8 mouse cellular contexts compared by ENCODE assay signal in genomic region chr19:44284025-44284695, GRCm38 (mm10). TPM values are rescaled to one million over a fixed set of nuclear protein-coding genes. Genes with fewer than 3 reads are reported as not detected.
DNase-seq lines count a peak whose midpoint lies in the region; ATAC-seq lines count a peak whose summit lies in the region.

No protein-coding gene starts in this region.

- WGBS in heart, embryonic 14.5 days: under 1% methylated on average over 36 of the region's 38 CpGs
- WGBS in liver, embryonic 12.5 days (ENCODE audit: insufficient replicate concordance): under 1% methylated on average over 38 of the region's 38 CpGs

- H3K4me1 ChIP-seq in heart, embryonic 14.5 days (ENCODE audit: control insufficient read depth in 2 of 2, insufficient read depth in 2 of 2, low read length in 2 of 2): peaks cover 38 to 51% of the 10 kb centered on the region in 2 experiments
- H3K4me1 ChIP-seq in liver, embryonic 12.5 days: peaks cover 84% of the 10 kb centered on the region

- peak; percentile 99 for ATAC-seq in heart, embryonic 14.5 days (ENCODE audit: insufficient number of reproducible peaks, insufficient read depth, low FRiP score, low read depth)
- ATAC-seq in liver, embryonic 12.5 days: peak; percentile 98

- H3K27ac ChIP-seq in heart, embryonic 14.5 days (replicated peaks in 1 of 2; ENCODE audit: control insufficient read depth in 1 of 2, insufficient read depth in 1 of 2, low read depth in 2 of 2, low read length in 2 of 2): peak overlapping the region; percentile 96 to 99
- peak overlapping the region; percentile 91 for H3K27ac ChIP-seq in liver, embryonic 12.5 days

- DNase-seq in CD8-positive naive resting alpha-beta T cell, adult 2 months (ENCODE audit: low read depth in 2 of 2, low spot score in 2 of 2): peak; percentile 86 to 88
- peak; percentile 78 for DNase-seq in c-Kit-negative CD71-positive TER-119-positive erythroid progenitor cells, embryonic 14.5 days (ENCODE audit: low read depth, low spot score)
- DNase-seq in fibroblast of lung, adult 2 months (ENCODE audit: low read depth): peak; percentile 80
- DNase-seq in kidney, postnatal 10 days: peak; percentile 95
- peak; percentile 94 for DNase-seq in naive thymus-derived CD4-positive, alpha-beta T cell, adult 2 months (ENCODE audit: low read depth)
- peak; percentile 94 for DNase-seq in splenic B cell, adult 2 months (ENCODE audit: low read depth, low spot score)

- H3K27me3 ChIP-seq in heart, embryonic 14.5 days (ENCODE audit: control insufficient read depth, insufficient read depth, low read length): no peaks in the 10 kb centered on the region
- no peaks in the 10 kb centered on the region for H3K27me3 ChIP-seq in liver, embryonic 12.5 days (replicated peaks)
- no peaks in the 10 kb centered on the region for H3K27me3 ChIP-seq in splenic B cell, adult 2 months (ENCODE audit: control insufficient read depth, insufficient read depth, low read length, poor library complexity, severe bottlenecking)

- H3K9ac ChIP-seq in heart, embryonic 14.5 days (ENCODE audit: low read length): peak overlapping the region; percentile 77
- H3K9ac ChIP-seq in liver, embryonic 12.5 days: peak overlapping the region; percentile 75

- H3K36me3 ChIP-seq in heart, embryonic 14.5 days (ENCODE audit: control insufficient read depth, insufficient read depth, low read length): no peaks in the 10 kb centered on the region
- no peaks in the 10 kb centered on the region for H3K36me3 ChIP-seq in liver, embryonic 12.5 days
- no peaks in the 10 kb centered on the region for H3K36me3 ChIP-seq in splenic B cell, adult 2 months (ENCODE audit: control insufficient read depth, insufficient read depth, low read length, poor library complexity, severe bottlenecking)

- H3K4me2 ChIP-seq in heart, embryonic 14.5 days (ENCODE audit: low read length): peak overlapping the region; percentile 91
- peak overlapping the region; percentile 95 for H3K4me2 ChIP-seq in liver, embryonic 12.5 days

- H3K4me3 ChIP-seq in heart, embryonic 14.5 days (ENCODE audit: control insufficient read depth in 1 of 2, insufficient read depth in 1 of 2, low read depth in 1 of 2, low read length in 2 of 2): peak overlapping the region; percentile 49 to 63
- peak overlapping the region; percentile 63 for H3K4me3 ChIP-seq in liver, embryonic 12.5 days

- no peaks in the 10 kb centered on the region for H3K9me3 ChIP-seq in heart, embryonic 14.5 days (ENCODE audit: control insufficient read depth, low read length)
- H3K9me3 ChIP-seq in liver, embryonic 12.5 days (replicated peaks): no peaks in the 10 kb centered on the region

RNA-seq across cellular contexts. Expression of gene Scd2, which starts 9.3 kb away (rescaled TPM):
- 139 and 146 TPM in 2 replicates for polyA plus RNA-seq in heart, embryonic 14.5 days (2014; fragmentation: Nextera tagmentation; extraction: Ambion mirVana)
- 136 and 148 TPM in 2 replicates for polyA plus RNA-seq in liver, embryonic 12.5 days (2016; fragmentation: Nextera tagmentation; extraction: Ambion mirVana)

RNA-seq across cellular contexts. Expression of gene Scd4, which starts 48.7 kb away (rescaled TPM):
- polyA plus RNA-seq in heart, embryonic 14.5 days (2014; fragmentation: Nextera tagmentation; extraction: Ambion mirVana): 2.1 and 2.9 TPM in 2 replicates
- 0.04 TPM in 1 of 2 replicates, not detected in the other for polyA plus RNA-seq in liver, embryonic 12.5 days (2016; fragmentation: Nextera tagmentation; extraction: Ambion mirVana)

Comparison
In these comparisons a context has a peak if more than half of its experiments do, and no peak if none do; other contexts are left out.
1. Peak in every context shown above with its lines: DNase-seq, ATAC-seq, H3K4me3 ChIP-seq and H3K27ac ChIP-seq.